Mouse (Mus musculus): ENCODE measurements around the gene Spop. TPM values are rescaled to one million over a fixed set of nuclear protein-coding genes. Genes with fewer than 3 reads are reported as not detected.
A peak's percentile ranks its signal among the peaks of the same experiment; 100 is the strongest.

Spop gene
- total RNA-seq, 2 experiments from 2014 or later = 174 to 181 TPM

- peak; percentile 94 to 95 for DNase-seq (ENCODE audit: low spot score in 2 of 2)
Measured at GRCm38 (mm10) chr11:95414536-95415161, 769 bp downstream of the Spop start.

GRCm38 (mm10) chr11:95415931-95416330 is 2.1 kb downstream of the Spop start:
- no peak for DNase-seq (ENCODE audit: low spot score in 2 of 2)

- no peak for DNase-seq (ENCODE audit: low spot score in 2 of 2)
Measured at GRCm38 (mm10) chr11:95417341-95417740, 3.5 kb downstream of the Spop start.

- no peak for DNase-seq (ENCODE audit: low spot score in 2 of 2)
Measured at GRCm38 (mm10) chr11:95420880-95421435, 7.1 kb downstream of the Spop start.

GRCm38 (mm10) chr11:95423505-95423904 is 9.6 kb downstream of the Spop start:
- no peak for DNase-seq (ENCODE audit: low spot score in 2 of 2)

- DNase-seq (ENCODE audit: low spot score in 2 of 2) = no peak
Measured at GRCm38 (mm10) chr11:95431344-95431743, 17.5 kb downstream of the Spop start.

- DNase-seq (ENCODE audit: low spot score in 2 of 2) = no peak
Measured at GRCm38 (mm10) chr11:95432194-95432593, 18.3 kb downstream of the Spop start.

GRCm38 (mm10) chr11:95445371-95445770 is 31.5 kb downstream of the Spop start:
- no peak for DNase-seq (ENCODE audit: low spot score in 2 of 2)

GRCm38 (mm10) chr11:95446580-95447305 is 32.9 kb downstream of the Spop start:
- DNase-seq (ENCODE audit: low spot score in 2 of 2) = no peak

GRCm38 (mm10) chr11:95448346-95448745 is 34.5 kb downstream of the Spop start:
- DNase-seq (ENCODE audit: low spot score in 2 of 2) = no peak

- DNase-seq (ENCODE audit: low spot score in 2 of 2) = no peak
Measured at GRCm38 (mm10) chr11:95455331-95455730, 41.5 kb downstream of the Spop start.

GRCm38 (mm10) chr11:95460872-95461271 is 47.0 kb downstream of the Spop start:
- no peak for DNase-seq (ENCODE audit: low spot score in 2 of 2)

- DNase-seq (ENCODE audit: low spot score in 2 of 2) = no peak
Measured at GRCm38 (mm10) chr11:95462168-95462567, 48.3 kb downstream of the Spop start.

GRCm38 (mm10) chr11:95467731-95468130 is 53.9 kb downstream of the Spop start:
- no peak for DNase-seq (ENCODE audit: low spot score in 2 of 2)

- DNase-seq (ENCODE audit: low spot score in 2 of 2) = no peak
Measured at GRCm38 (mm10) chr11:95472942-95473341, 59.1 kb downstream of the Spop start.

- DNase-seq (ENCODE audit: low spot score in 2 of 2) = no peak
Measured at GRCm38 (mm10) chr11:95473456-95473855, 59.6 kb downstream of the Spop start.

GRCm38 (mm10) chr11:95476323-95476722 is 62.4 kb downstream of the Spop start:
- peak; percentile 59 to 80 for DNase-seq (ENCODE audit: low spot score in 2 of 2)

GRCm38 (mm10) chr11:95479458-95479857 is 65.6 kb downstream of the Spop start:
- no peak for DNase-seq (ENCODE audit: low spot score in 2 of 2)

- DNase-seq (ENCODE audit: low spot score in 2 of 2) = no peak
Measured at GRCm38 (mm10) chr11:95480662-95481061, 66.8 kb downstream of the Spop start.

GRCm38 (mm10) chr11:95485634-95486033 is 71.8 kb downstream of the Spop start:
- DNase-seq (ENCODE audit: low spot score in 2 of 2) = no peak

- DNase-seq (ENCODE audit: low spot score in 2 of 2) = no peak
Measured at GRCm38 (mm10) chr11:95487237-95487636, 73.4 kb downstream of the Spop start.

GRCm38 (mm10) chr11:95490104-95490503 is 76.2 kb downstream of the Spop start:
- no peak for DNase-seq (ENCODE audit: low spot score in 2 of 2)

GRCm38 (mm10) chr11:95492256-95492655 is 78.4 kb downstream of the Spop start:
- DNase-seq (ENCODE audit: low spot score in 2 of 2) = no peak

Measured in layer of hippocampus, adult 18-20 months (tissue).